Comparison of ENCODE assay signal across 10 mouse cellular contexts in the genomic region with DNA sequence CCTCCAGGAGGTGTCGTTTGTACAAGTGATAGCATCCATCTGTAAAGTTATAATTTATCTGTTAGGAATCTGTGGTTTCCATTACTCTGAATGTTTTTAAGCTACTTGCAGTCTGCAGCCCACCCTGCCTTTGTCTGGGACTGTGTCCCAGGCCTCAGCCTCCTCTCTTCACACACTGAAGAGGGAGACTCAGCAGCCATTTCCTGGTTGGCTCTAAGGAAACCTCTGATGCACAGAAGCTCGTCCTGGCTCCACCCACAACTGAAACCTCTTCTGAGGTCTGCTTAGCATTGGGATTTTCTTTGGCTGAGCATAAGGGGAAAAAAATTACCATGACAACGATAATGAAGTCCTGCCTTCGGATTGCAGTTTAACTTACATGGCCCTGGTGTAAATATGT.
A peak's percentile ranks its signal among the peaks of the same experiment; 100 is the strongest.
DNase-seq lines count a peak whose midpoint lies in the region; ATAC-seq and TF ChIP-seq lines count a peak whose summit lies in the region.
"Had no signal": no experiment of that assay in that cellular context is flagged by ENCODE, and none has a peak within 500 bp of the region (broad histone marks: within the 10 kb centered on the region; RNA-seq: fewer than 3 reads in every experiment).

No protein-coding gene starts in this region.

- TF ChIP-seq CTCF in intestine, postnatal 0 days (IDR thresholded peaks at IDR 0.05; ENCODE audit: low read depth), result no peak

- H3K9ac ChIP-seq in intestine, embryonic 14.5 days (ENCODE audit: low read length), result no peak overlapping the region
- no peak overlapping the region for H3K9ac ChIP-seq in intestine, postnatal 0 days (ENCODE audit: low read depth, low read length)
- no peak overlapping the region for H3K9ac ChIP-seq in neural tube, embryonic 13.5 days
- no peak overlapping the region for H3K9ac ChIP-seq in hindbrain, embryonic 16.5 days (ENCODE audit: low read depth, low read length)
- H3K9ac ChIP-seq in neural tube, embryonic 15.5 days (replicated peaks), result no peak overlapping the region
- H3K9ac ChIP-seq: liver, embryonic 14.5 days had no signal

- peaks cover 17% of the 10 kb centered on the region for H3K4me1 ChIP-seq in intestine, embryonic 14.5 days (replicated peaks; ENCODE audit: control insufficient read depth, insufficient read depth, low read length)
- H3K4me1 ChIP-seq in intestine, postnatal 0 days (replicated peaks; ENCODE audit: control insufficient read depth, insufficient read depth, low read length), result no peaks in the 10 kb centered on the region
- peaks cover 21% of the 10 kb centered on the region for H3K4me1 ChIP-seq in neural tube, embryonic 13.5 days (replicated peaks)
- no peaks in the 10 kb centered on the region; the same call in 1 of the 2 replicates for H3K4me1 ChIP-seq in hindbrain, embryonic 16.5 days (ENCODE audit: control insufficient read depth, insufficient read depth, low read depth, low read length)
- peaks cover 24% of the 10 kb centered on the region for H3K4me1 ChIP-seq in neural tube, embryonic 15.5 days

- H3K4me3 ChIP-seq in intestine, embryonic 14.5 days (ENCODE audit: low read depth, low read length), result no peak overlapping the region
- H3K4me3 ChIP-seq in intestine, postnatal 0 days (ENCODE audit: low read depth, low read length), result no peak overlapping the region
- no peak overlapping the region for H3K4me3 ChIP-seq in neural tube, embryonic 13.5 days
- H3K4me3 ChIP-seq in hindbrain, embryonic 16.5 days (ENCODE audit: low read length), result no peak overlapping the region
- H3K4me3 ChIP-seq in neural tube, embryonic 15.5 days (replicated peaks), result no peak overlapping the region

- no peaks in the 10 kb centered on the region for H3K9me3 ChIP-seq in intestine, embryonic 14.5 days (ENCODE audit: control insufficient read depth, low read length)
- H3K9me3 ChIP-seq in intestine, postnatal 0 days (ENCODE audit: control insufficient read depth), result no peaks in the 10 kb centered on the region
- no peaks in the 10 kb centered on the region for H3K9me3 ChIP-seq in neural tube, embryonic 13.5 days
- H3K9me3 ChIP-seq in hindbrain, embryonic 16.5 days (ENCODE audit: control insufficient read depth, low read length), result no peaks in the 10 kb centered on the region
- no peaks in the 10 kb centered on the region for H3K9me3 ChIP-seq in neural tube, embryonic 15.5 days (replicated peaks)

- no peaks in the 10 kb centered on the region for H3K27me3 ChIP-seq in intestine, embryonic 14.5 days (replicated peaks; ENCODE audit: control insufficient read depth, insufficient read depth, low read length)
- no peaks in the 10 kb centered on the region for H3K27me3 ChIP-seq in intestine, postnatal 0 days (replicated peaks; ENCODE audit: control insufficient read depth, insufficient read depth, low read length)
- no peaks in the 10 kb centered on the region for H3K27me3 ChIP-seq in neural tube, embryonic 13.5 days
- H3K27me3 ChIP-seq in hindbrain, embryonic 16.5 days (replicated peaks; ENCODE audit: control insufficient read depth, insufficient read depth, low read length), result no peaks in the 10 kb centered on the region
- H3K27me3 ChIP-seq in neural tube, embryonic 15.5 days (replicated peaks), result no peaks in the 10 kb centered on the region

- ATAC-seq in intestine, embryonic 14.5 days (replicated peaks; ENCODE audit: low FRiP score, low TSS enrichment, low read depth), result no peak
- ATAC-seq in intestine, postnatal 0 days, result no peak
- peak; percentile 50; the same call in 1 of the 2 replicates for ATAC-seq in neural tube, embryonic 13.5 days (ENCODE audit: low read depth)
- ATAC-seq in hindbrain, embryonic 16.5 days, result peak; percentile 59
- peak; percentile 61; the same call in 1 of the 2 replicates for ATAC-seq in neural tube, embryonic 15.5 days (ENCODE audit: low FRiP score)
- ATAC-seq: CD4-positive, CD25-positive, alpha-beta regulatory T cell, adult 4 months had no signal

- H3K27ac ChIP-seq in intestine, embryonic 14.5 days (ENCODE audit: low read depth), result no peak overlapping the region
- H3K27ac ChIP-seq in intestine, postnatal 0 days (ENCODE audit: low read depth, low read length), result no peak overlapping the region
- H3K27ac ChIP-seq in neural tube, embryonic 13.5 days (replicated peaks), result 0 out of 2 replicates have a peak overlapping the region, but pooled peaks have one; percentile 28
- H3K27ac ChIP-seq in hindbrain, embryonic 16.5 days (ENCODE audit: low read depth, low read length), result no peak overlapping the region
- peak overlapping the region; percentile 23; the same call in 1 of the 2 replicates for H3K27ac ChIP-seq in neural tube, embryonic 15.5 days (replicated peaks)
- H3K27ac ChIP-seq: liver, embryonic 14.5 days had no signal

- no peak overlapping the region for H3K4me2 ChIP-seq in intestine, embryonic 14.5 days (ENCODE audit: low read length)
- H3K4me2 ChIP-seq in intestine, postnatal 0 days (replicated peaks; ENCODE audit: low read depth), result no peak overlapping the region
- no peak overlapping the region for H3K4me2 ChIP-seq in neural tube, embryonic 13.5 days
- no peak overlapping the region for H3K4me2 ChIP-seq in hindbrain, embryonic 16.5 days (ENCODE audit: low read length)
- H3K4me2 ChIP-seq in neural tube, embryonic 15.5 days, result no peak overlapping the region

- DNase-seq in intestine, embryonic 14.5 days (ENCODE audit: low spot score), result peak; percentile 51
- DNase-seq in neural tube, embryonic 10.5 days (ENCODE audit: extremely low spot score, low spot score), result no peak
- no peak for DNase-seq in spleen, adult 18-20 months
- DNase-seq in ovary, postnatal 10 days (ENCODE audit: low spot score), result no peak

- no peaks in the 10 kb centered on the region for H3K36me3 ChIP-seq in intestine, embryonic 14.5 days (ENCODE audit: control insufficient read depth, insufficient read depth, low read length)
- no peaks in the 10 kb centered on the region for H3K36me3 ChIP-seq in intestine, postnatal 0 days (ENCODE audit: control insufficient read depth, insufficient read depth)
- no peaks in the 10 kb centered on the region for H3K36me3 ChIP-seq in neural tube, embryonic 13.5 days
- no peaks in the 10 kb centered on the region for H3K36me3 ChIP-seq in hindbrain, embryonic 16.5 days (ENCODE audit: control insufficient read depth, insufficient read depth, low read length)
- H3K36me3 ChIP-seq in neural tube, embryonic 15.5 days, result no peaks in the 10 kb centered on the region

- WGBS in intestine, embryonic 14.5 days, result 39% methylated on average over 4 of the region's 4 CpGs
- WGBS in intestine, postnatal 0 days, result 42% methylated on average over 4 of the region's 4 CpGs
- 51% methylated on average over 4 of the region's 4 CpGs for WGBS in neural tube, embryonic 13.5 days
- WGBS in hindbrain, embryonic 16.5 days, result 37% methylated on average over 4 of the region's 4 CpGs
- 38% methylated on average over 4 of the region's 4 CpGs for WGBS in neural tube, embryonic 15.5 days

Comparison
In these comparisons a context has a peak if more than half of its experiments do, and no peak if none do; other contexts are left out.
1. ATAC-seq: peak in neural tube, embryonic 13.5 days (single experiment), hindbrain, embryonic 16.5 days (single experiment) and neural tube, embryonic 15.5 days (single experiment); none in intestine, embryonic 14.5 days (single experiment) and intestine, postnatal 0 days (single experiment).
2. H3K27ac ChIP-seq: peak in neural tube, embryonic 13.5 days (single experiment) and neural tube, embryonic 15.5 days (single experiment); none in intestine, embryonic 14.5 days (single experiment), intestine, postnatal 0 days (single experiment) and hindbrain, embryonic 16.5 days (single experiment).